Mouse (Mus musculus) heart, postnatal 0 days (tissue): Measurements from ENCODE around the gene Lmo1. TPM values are rescaled to one million over a fixed set of nuclear protein-coding genes. Genes with fewer than 3 reads are reported as not detected.
A peak's percentile ranks its signal among the peaks of the same experiment; 100 is the strongest.

ENCODE experiments used
- ATAC-seq: fragments of 200-750 bp; cut with Nextera tagmentation; 2 replicates; pipeline ENCODE4 v1.8.0; 2017; ENCODE audit warnings: low read depth, moderate number of reproducible peaks, moderate library complexity; ENCODE audit not compliant: insufficient read depth
- DNase-seq: peaks from one replicate; pipeline ENCODE4 v3.0.0-alpha.2; 2016; ENCODE audit warnings: low spot score
- H3K27ac ChIP-seq: fragments of 300-500 bp; sonication (generic); 2 replicates; pipeline ENCODE4 v1.5.1; 2014; ENCODE audit warnings: low read depth, mild to moderate bottlenecking
- H3K27me3 ChIP-seq: fragments of 300-500 bp; sonication (generic); 2 replicates; pipeline ENCODE4 v1.6.1; 2014; ENCODE audit warnings: low read length, mixed read lengths; ENCODE audit not compliant: control insufficient read depth, insufficient read depth
- H3K36me3 ChIP-seq: fragments of 300-500 bp; sonication (generic); replicated peaks from 2 replicates; pipeline ENCODE4 v1.6.1; 2014; ENCODE audit warnings: low read length, mixed read lengths; ENCODE audit not compliant: control insufficient read depth, insufficient read depth
- H3K4me1 ChIP-seq: fragments of 300-500 bp; sonication (generic); 2 replicates; pipeline ENCODE4 v1.6.1; 2014; ENCODE audit warnings: antibody characterized with exemption; ENCODE audit not compliant: control insufficient read depth, insufficient read depth
- H3K4me2 ChIP-seq: fragments of 300-500 bp; sonication (generic); 2 replicates; pipeline ENCODE4 v1.6.1; 2014; ENCODE audit warnings: low read depth, mild to moderate bottlenecking, low read length, moderate library complexity
- H3K4me3 ChIP-seq: fragments of 300-500 bp; sonication (generic); 2 replicates; pipeline ENCODE4 v1.5.1; 2014; ENCODE audit warnings: low read depth, low read length
- H3K9ac ChIP-seq: fragments of 300-500 bp; sonication (generic); replicated peaks from 2 replicates; pipeline ENCODE4 v1.6.1; 2014; ENCODE audit warnings: low read depth, low read length, mixed read lengths
- H3K9me3 ChIP-seq: fragments of 300-500 bp; sonication (generic); replicated peaks from 2 replicates; pipeline ENCODE4 v1.6.1; 2016; ENCODE audit warnings: low read length; ENCODE audit not compliant: control insufficient read depth
- CTCF ChIP-seq: IDR thresholded peaks from 2 replicates; pipeline ENCODE4 v1.5.1; 2016; ENCODE audit warnings: antibody characterized with exemption, control low read depth, low read depth
- EP300 ChIP-seq: IDR thresholded peaks from 2 replicates; pipeline ENCODE4 v1.6.1; 2016; ENCODE audit warnings: antibody characterized with exemption, low read depth
- WGBS: fragments of 180-500 bp; shearing (Covaris S2); extraction: QIAGEN DNeasy Blood & Tissue Kit; methylation state at CpG from one replicate; pipeline ENCODE4 v1.1.7; 2014; 5-methylcytosine and 5-hydroxymethylcytosine counted together
- polyA plus RNA-seq: library from polyadenylated mRNA; unstranded; fragments of >200 nt; fragmentation: Nextera tagmentation; extraction: Ambion mirVana; gene quantifications from 2 replicates; pipeline ENCODE4 v1.2.1, GENCODE M21; 2015
- total RNA-seq: library from RNA; depleted of rRNA; stranded (reverse); fragments of >200 nt; gene quantifications from 2 replicates; pipeline ENCODE4 v1.2.3, GENCODE M21; 2014; ENCODE audit warnings: low replicate concordance; rRNA removed

The Lmo1 gene
- total RNA-seq (6.3 and 17.2 TPM in 2 replicates), polyA plus RNA-seq (1.9 and 2.1 TPM in 2 replicates)

GRCm38 (mm10) chr7:109174949-109175669 lies at the start of gene Lmo1:
Lmo1 (minus strand) TSS chr7:109175207.
- DNase-seq (no peak), ATAC-seq (peak; percentile 53)
- peaks cover 14% of the 10 kb centered on the region for H3K4me1 ChIP-seq
- H3K4me3 ChIP-seq, result peak within 1 kb of the TSS; percentile 59
- H3K36me3 ChIP-seq, result no peaks in the 10 kb centered on the region
- TF ChIP-seq CTCF (no peak), EP300 (no peak)
- no peaks in the 10 kb centered on the region for H3K9me3 ChIP-seq
- WGBS, result 1% methylated on average over 49 of the region's 67 CpGs
- H3K27me3 ChIP-seq, result peaks cover 65% of the 10 kb centered on the region
- peak within 1 kb of the TSS; percentile 95 for H3K4me2 ChIP-seq
- no peak within 1 kb of the TSS for H3K27ac ChIP-seq
- peak within 1 kb of the TSS; percentile 46 for H3K9ac ChIP-seq

DNA sequence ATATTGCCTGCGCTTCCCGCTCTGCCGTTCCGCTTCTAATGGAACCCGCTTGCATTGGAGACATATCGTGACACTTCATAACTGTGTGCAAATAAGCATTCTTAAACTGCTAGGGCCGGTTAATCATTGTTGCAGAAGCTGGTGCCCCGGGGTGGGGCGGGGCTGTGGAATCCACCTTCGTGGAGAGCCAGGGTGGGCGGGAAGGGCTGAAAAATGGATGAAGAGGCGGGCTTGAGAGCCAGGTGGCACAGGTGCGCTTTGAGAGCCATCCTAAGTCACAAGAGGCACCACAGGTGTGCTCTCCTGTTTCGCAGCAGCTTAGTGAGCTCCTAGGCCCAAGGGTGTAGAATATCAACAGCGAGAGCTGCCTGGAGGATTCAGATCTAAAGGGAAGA lies 46.7 kb upstream of the Lmo1 start:
- Histone ChIP-seq H3K4me2 (no peak overlapping the region), H3K9ac (no peak overlapping the region), H3K36me3 (no peaks in the 10 kb centered on the region), H3K9me3 (no peaks in the 10 kb centered on the region), H3K27me3 (0 out of 2 replicates have a peak, but pooled peaks cover 3% of the 10 kb centered on the region), H3K4me3 (no peak overlapping the region), H3K27ac (no peak overlapping the region), H3K4me1 (no peaks in the 10 kb centered on the region)
- 81% methylated on average over 15 of the region's 15 CpGs for WGBS
- DNase-seq (no peak), ATAC-seq (no peak)
- no peak for TF ChIP-seq CTCF
- TF ChIP-seq EP300, result no peak

- no peak overlapping the region for H3K4me2 ChIP-seq
- no peaks in the 10 kb centered on the region for H3K36me3 ChIP-seq
- ATAC-seq, result no peak
- 0 out of 2 replicates have a peak, but pooled peaks cover 3% of the 10 kb centered on the region for H3K27me3 ChIP-seq
- no peak for DNase-seq
- no peak overlapping the region for H3K4me3 ChIP-seq
- H3K9me3 ChIP-seq, result no peaks in the 10 kb centered on the region
- H3K4me1 ChIP-seq, result no peaks in the 10 kb centered on the region
- 91% methylated on average over 20 of the region's 20 CpGs for WGBS
- no peak overlapping the region for H3K27ac ChIP-seq
- no peak for TF ChIP-seq EP300
- no peak for TF ChIP-seq CTCF
- H3K9ac ChIP-seq, result no peak overlapping the region
Measured at GRCm38 (mm10) chr7:109220766-109221715, 46.0 kb upstream of the Lmo1 start.

DNA sequence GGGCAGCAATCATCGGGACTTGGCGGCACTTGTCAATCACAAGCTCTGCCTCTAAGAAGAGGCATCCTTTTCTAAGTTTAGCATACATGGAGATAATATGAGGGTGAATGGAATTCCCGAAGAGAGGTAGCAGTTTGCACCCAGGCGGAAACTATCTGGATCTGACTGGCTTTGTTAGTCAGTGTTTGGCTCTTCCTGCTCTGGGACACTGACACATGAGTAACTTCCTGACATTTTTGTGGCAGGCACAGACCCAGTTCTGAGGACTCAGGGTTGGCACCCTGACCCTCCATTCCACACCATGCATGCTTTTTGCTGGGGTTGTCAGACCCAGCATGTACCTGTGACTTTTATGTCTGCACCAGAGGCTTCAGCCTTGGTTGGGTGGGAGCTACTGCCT lies 45.0 kb upstream of the Lmo1 start:
- 41% methylated on average over 4 of the region's 4 CpGs for WGBS
- ATAC-seq (no peak), DNase-seq (no peak)
- no peaks in the 10 kb centered on the region for H3K9me3 ChIP-seq
- no peak overlapping the region for H3K27ac ChIP-seq
- TF ChIP-seq CTCF (no peak), EP300 (no peak)
- H3K4me1 ChIP-seq, result no peaks in the 10 kb centered on the region
- H3K27me3 ChIP-seq, result 0 out of 2 replicates have a peak, but pooled peaks cover 3% of the 10 kb centered on the region
- no peak overlapping the region for H3K4me3 ChIP-seq
- H3K36me3 ChIP-seq, result no peaks in the 10 kb centered on the region
- no peak overlapping the region for H3K4me2 ChIP-seq
- no peak overlapping the region for H3K9ac ChIP-seq

GRCm38 (mm10) chr7:109218977-109219271 lies 43.9 kb upstream of the Lmo1 start:
- DNase-seq (no peak), ATAC-seq (no peak)
- Histone ChIP-seq H3K4me2 (no peak overlapping the region), H3K9me3 (no peaks in the 10 kb centered on the region), H3K27me3 (no peaks in the 10 kb centered on the region), H3K27ac (no peak overlapping the region), H3K4me3 (no peak overlapping the region), H3K4me1 (no peaks in the 10 kb centered on the region), H3K36me3 (no peaks in the 10 kb centered on the region), H3K9ac (no peak overlapping the region)
- WGBS, result 51% methylated on average over 5 of the region's 5 CpGs
- TF ChIP-seq EP300 (no peak), CTCF (no peak)
